Mouse (Mus musculus): ENCODE measurements around the gene Anks1.
"Not testable (repeated sequence)": the region's sequence is repeated elsewhere in the genome, so short reads cannot be mapped to it uniquely, and the experiment has no call there.

Anks1 gene

GRCm38 (mm10) chr17:27934136-27934910, 25.2 kb downstream of the Anks1 start:
- DNase-seq, result no peak

GRCm38 (mm10) chr17:27935091-27935490, 26.0 kb downstream of the Anks1 start:
- DNase-seq, result no peak

- no peak for DNase-seq
Measured at GRCm38 (mm10) chr17:27937054-27937615, 28.0 kb downstream of the Anks1 start.

GRCm38 (mm10) chr17:27938121-27938754, 29.1 kb downstream of the Anks1 start:
- peak; percentile 21 to 26 for DNase-seq

- DNase-seq, result no peak
Measured at GRCm38 (mm10) chr17:27939028-27939427, 29.9 kb downstream of the Anks1 start.

- DNase-seq, result no peak
Measured at GRCm38 (mm10) chr17:27940352-27940751, 31.2 kb downstream of the Anks1 start.

- DNase-seq, result no peak
Measured at GRCm38 (mm10) chr17:27941178-27941577, 32.1 kb downstream of the Anks1 start.

GRCm38 (mm10) chr17:27941698-27942097, 32.6 kb downstream of the Anks1 start:
- peak; percentile 51 to 68 for DNase-seq

GRCm38 (mm10) chr17:27942131-27942530, 33.0 kb downstream of the Anks1 start:
- DNase-seq, result no peak

- peak; percentile 92 to 96 for DNase-seq
Measured at GRCm38 (mm10) chr17:27945546-27946216, 36.6 kb downstream of the Anks1 start.

GRCm38 (mm10) chr17:27946371-27946770, 37.3 kb downstream of the Anks1 start:
- no peak for DNase-seq

GRCm38 (mm10) chr17:27947155-27947554, 38.0 kb downstream of the Anks1 start:
- DNase-seq, result no peak

GRCm38 (mm10) chr17:27953136-27953535, 44.0 kb downstream of the Anks1 start:
- DNase-seq, result no peak

GRCm38 (mm10) chr17:27954629-27955402, 45.7 kb downstream of the Anks1 start:
- no peak for DNase-seq

- no peak for DNase-seq
Measured at GRCm38 (mm10) chr17:27957649-27958048, 48.5 kb downstream of the Anks1 start.

- DNase-seq, result peak; percentile 31 to 49
Measured at GRCm38 (mm10) chr17:27960128-27961111, 51.3 kb downstream of the Anks1 start.

GRCm38 (mm10) chr17:27963120-27963519, 54.0 kb downstream of the Anks1 start:
- not testable (repeated sequence) for DNase-seq

- no peak for DNase-seq
Measured at GRCm38 (mm10) chr17:27964607-27965006, 55.5 kb downstream of the Anks1 start.

- no peak for DNase-seq
Measured at GRCm38 (mm10) chr17:27965292-27965691, 56.2 kb downstream of the Anks1 start.

- DNase-seq, result no peak
Measured at GRCm38 (mm10) chr17:27966056-27966455, 57.0 kb downstream of the Anks1 start.

GRCm38 (mm10) chr17:27966508-27967021, 57.5 kb downstream of the Anks1 start:
- DNase-seq, result peak in 1 of 2 experiments; percentile 21

Measured in cerebellum, adult 18-20 months (tissue).